Mouse (Mus musculus) limb, embryonic 15.5 days (tissue): ENCODE measurements around the gene Lyz2. TPM values are rescaled to one million over a fixed set of nuclear protein-coding genes. Genes with fewer than 3 reads are reported as not detected.

ENCODE experiments used
- ATAC-seq: fragments of 200-750 bp; cut with Nextera tagmentation; 2 replicates; pipeline ENCODE4 v1.8.0; 2017; ENCODE audit warnings: low read depth, moderate TSS enrichment; ENCODE audit not compliant: insufficient number of reproducible peaks, low FRiP score, low TSS enrichment
- H3K27ac ChIP-seq: fragments of 300-500 bp; sonication (generic); 2 replicates; pipeline ENCODE4 v1.5.1; 2015; ENCODE audit warnings: moderate library complexity, mild to moderate bottlenecking, inconsistent platforms
- H3K27me3 ChIP-seq: fragments of 300-500 bp; sonication (generic); 2 replicates; pipeline ENCODE4 v1.6.1; 2015; ENCODE audit warnings: inconsistent platforms
- H3K36me3 ChIP-seq: fragments of 300-500 bp; sonication (generic); 2 replicates; pipeline ENCODE4 v1.6.1; 2015; ENCODE audit warnings: inconsistent platforms
- H3K4me1 ChIP-seq: fragments of 300-500 bp; sonication (generic); 2 replicates; pipeline ENCODE4 v1.6.1; 2015; ENCODE audit warnings: inconsistent platforms
- H3K4me2 ChIP-seq: fragments of 300-500 bp; sonication (generic); 2 replicates; pipeline ENCODE4 v1.6.1; 2015; ENCODE audit warnings: mild to moderate bottlenecking, inconsistent platforms
- H3K4me3 ChIP-seq: fragments of 300-500 bp; sonication (generic); 2 replicates; pipeline ENCODE4 v1.5.1; 2015; ENCODE audit warnings: mild to moderate bottlenecking, inconsistent platforms
- H3K9ac ChIP-seq: fragments of 300-500 bp; sonication (generic); 2 replicates; pipeline ENCODE4 v1.6.1; 2015; ENCODE audit warnings: inconsistent platforms
- H3K9me3 ChIP-seq: fragments of 300-500 bp; sonication (generic); 2 replicates; pipeline ENCODE4 v1.6.1; 2016; ENCODE audit warnings: inconsistent platforms
- WGBS: fragments of 180-500 bp; shearing (Covaris S2); methylation state at CpG from one replicate; pipeline ENCODE4 v1.1.7; 2015; 5-methylcytosine and 5-hydroxymethylcytosine counted together
- polyA plus RNA-seq: library from polyadenylated mRNA; unstranded; fragments of >200 nt; fragmentation: Nextera tagmentation; extraction: Ambion mirVana; gene quantifications from 2 replicates; pipeline ENCODE4 v1.2.1, GENCODE M21; 2015

Gene Lyz2
- polyA plus RNA-seq, 1 experiment from 2014 or later, result 119 TPM

DNA sequence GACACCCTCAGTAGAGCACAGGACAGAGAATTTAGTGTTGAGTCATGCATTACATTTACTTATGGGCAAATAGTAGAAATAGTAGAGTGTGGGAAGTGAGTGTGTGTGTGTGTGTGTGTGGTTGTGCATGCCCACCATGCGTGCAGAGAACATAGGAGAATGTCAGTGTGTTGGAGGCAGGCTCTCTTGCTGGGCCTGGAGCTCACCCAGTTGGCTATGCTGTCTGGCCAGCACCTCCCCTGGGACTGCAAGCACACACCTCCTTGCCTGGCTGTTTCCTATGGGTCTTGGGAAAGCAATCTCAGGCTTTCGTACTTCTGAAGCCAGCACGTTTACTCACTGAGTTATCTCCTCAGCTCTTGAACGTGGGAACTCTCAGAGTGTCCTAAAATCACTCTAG lies 47.3 kb downstream of the Lyz2 start:
- no peaks in the 10 kb centered on the region for H3K27me3 ChIP-seq
- 0 out of 2 replicates have a peak, but pooled peaks cover 3% of the 10 kb centered on the region for H3K4me1 ChIP-seq
- 67% methylated on average over 4 of the region's 4 CpGs for WGBS
- H3K27ac ChIP-seq, result no peak overlapping the region
- H3K36me3 ChIP-seq, result no peaks in the 10 kb centered on the region
- H3K9me3 ChIP-seq, result no peaks in the 10 kb centered on the region
- no peak overlapping the region for H3K9ac ChIP-seq
- no peak for ATAC-seq
- H3K4me3 ChIP-seq, result no peak overlapping the region
- H3K4me2 ChIP-seq, result no peak overlapping the region

- Histone ChIP-seq H3K9me3 (no peaks in the 10 kb centered on the region), H3K4me2 (no peak overlapping the region), H3K4me3 (no peak overlapping the region), H3K9ac (no peak overlapping the region), H3K36me3 (no peaks in the 10 kb centered on the region), H3K27me3 (no peaks in the 10 kb centered on the region), H3K4me1 (no peaks in the 10 kb centered on the region), H3K27ac (no peak overlapping the region)
- no peak for ATAC-seq
- 66% methylated on average over 16 of the region's 16 CpGs for whole genome bisulfite sequencing
These were observed 52.3 kb downstream of the Lyz2 start for GRCm38 (mm10) chr10:117229826-117230225.

Other genes with a start within 250 kb of the Lyz2 start
- gene Lrrc10, start 237.0 kb downstream of the Lyz2 start, polyA plus RNA-seq, result not detected in 2 replicates
- gene Cct2, start 218.5 kb downstream of the Lyz2 start, polyA plus RNA-seq, result 210 and 233 TPM in 2 replicates
- gene Frs2, start 133.8 kb downstream of the Lyz2 start, polyA plus RNA-seq, result 18.5 and 20.6 TPM in 2 replicates
- gene Yeats4, start 57.8 kb downstream of the Lyz2 start, polyA plus RNA-seq, result 52.5 and 54.9 TPM in 2 replicates
- not detected in 2 replicates for gene 9530003J23Rik, start 43.6 kb downstream of the Lyz2 start, polyA plus RNA-seq
- gene Lyz1, start 10.5 kb upstream of the Lyz2 start, polyA plus RNA-seq, result 0.12 and 0.27 TPM in 2 replicates
- gene Cpsf6, start 97.7 kb upstream of the Lyz2 start, polyA plus RNA-seq, result 125 TPM in 2 replicates